Mouse (Mus musculus): ENCODE results near the gene Arcn1.
"Not testable (repeated sequence)": the region's sequence is repeated elsewhere in the genome, so short reads cannot be mapped to it uniquely, and the experiment has no call there.

Arcn1 gene

GRCm38 (mm10) chr9:44767101-44768028, at the start of gene Arcn1, which contains the start of gene Ift46:
Gene Arcn1 (minus strand): TSS chr9:44767845.
Gene Ift46 (plus strand): TSS chr9:44767908.
- peak; percentile 79 for DNase-seq

DNA sequence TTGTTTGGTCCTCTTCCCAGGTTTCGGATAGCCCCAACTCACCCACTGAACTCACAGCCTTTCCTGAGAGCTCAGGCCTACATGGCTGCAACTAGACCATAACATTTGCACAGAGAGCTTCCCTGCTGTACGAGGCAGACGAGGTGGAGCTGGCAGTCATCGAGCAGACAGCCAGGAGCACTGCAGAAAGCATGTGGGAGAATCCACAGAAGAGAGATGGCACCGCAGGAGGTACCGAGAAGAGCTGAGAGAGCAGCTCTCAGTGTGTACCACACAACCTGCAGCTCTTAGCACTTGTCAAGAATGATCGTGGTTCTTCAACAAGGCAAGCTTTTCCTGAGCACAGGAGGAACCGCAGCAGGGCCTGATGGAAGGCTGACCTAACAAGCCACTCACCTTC, 46.5 kb upstream of the Arcn1 start:
- DNase-seq = no peak

DNA sequence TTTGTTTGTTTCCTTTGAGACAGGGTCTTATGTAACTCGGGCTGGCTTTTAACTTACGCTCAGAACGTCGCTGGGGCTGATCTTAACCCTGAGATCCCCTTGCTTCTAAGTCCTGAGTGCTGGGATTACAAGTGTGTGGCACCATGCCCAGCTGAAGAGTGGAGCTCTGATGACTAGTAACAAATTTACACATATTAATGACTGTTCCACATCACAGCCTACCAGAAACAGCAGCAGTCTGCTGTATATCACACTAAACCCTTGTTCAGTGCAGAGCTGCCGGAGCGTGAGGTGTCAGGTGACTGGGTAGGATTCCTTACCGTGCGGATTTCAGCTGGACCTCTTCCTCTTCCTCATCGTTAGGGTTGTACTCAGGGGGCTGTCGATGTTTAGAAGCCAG, 42.7 kb upstream of the Arcn1 start:
- peak; percentile 49 for DNase-seq

DNA sequence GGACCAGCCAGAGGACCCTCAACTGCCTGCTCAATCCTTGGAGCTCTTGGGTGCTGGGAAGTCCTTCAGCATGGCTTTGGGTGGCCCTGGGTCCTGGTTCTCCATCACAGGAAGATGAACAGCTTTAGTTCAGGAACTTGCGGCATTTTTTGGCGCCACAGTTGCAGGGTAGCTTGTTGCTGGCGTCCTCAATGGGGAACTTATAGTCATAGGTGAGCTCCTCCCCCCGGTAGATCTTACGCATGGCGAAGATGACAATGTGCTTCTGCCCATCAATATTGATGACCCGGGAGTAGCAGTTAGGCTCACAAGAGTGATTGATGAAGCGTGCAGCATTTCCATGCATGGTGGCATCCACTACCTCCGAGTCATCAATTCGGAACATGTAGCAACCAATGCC, 40.1 kb upstream of the Arcn1 start:
- no peak for DNase-seq

- no peak for DNase-seq
Observed at GRCm38 (mm10) chr9:44807141-44807540, 39.5 kb upstream of the Arcn1 start.

DNA sequence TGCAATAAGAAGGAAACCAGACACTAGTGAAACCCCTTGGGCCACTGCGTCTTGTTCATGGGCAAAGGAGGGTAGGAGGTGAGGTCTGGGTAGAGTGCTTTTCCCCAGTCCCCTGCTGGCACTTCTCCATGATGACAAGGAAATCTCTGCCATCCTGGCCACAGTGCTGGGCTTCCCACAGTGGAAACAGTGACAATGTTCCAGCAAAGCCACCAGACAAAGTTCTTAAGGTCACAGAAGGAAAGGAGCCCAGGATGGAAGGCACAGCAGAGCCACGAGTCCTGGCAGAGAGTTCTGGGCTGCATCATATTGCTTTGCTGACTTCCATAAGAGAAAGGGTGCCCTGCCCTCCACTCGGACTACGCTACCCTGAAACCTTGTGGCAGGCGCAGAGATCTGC, 37.9 kb upstream of the Arcn1 start:
- no peak for DNase-seq

- DNase-seq = peak; percentile 69
Observed at GRCm38 (mm10) chr9:44804678-44805077, 37.0 kb upstream of the Arcn1 start.

DNA sequence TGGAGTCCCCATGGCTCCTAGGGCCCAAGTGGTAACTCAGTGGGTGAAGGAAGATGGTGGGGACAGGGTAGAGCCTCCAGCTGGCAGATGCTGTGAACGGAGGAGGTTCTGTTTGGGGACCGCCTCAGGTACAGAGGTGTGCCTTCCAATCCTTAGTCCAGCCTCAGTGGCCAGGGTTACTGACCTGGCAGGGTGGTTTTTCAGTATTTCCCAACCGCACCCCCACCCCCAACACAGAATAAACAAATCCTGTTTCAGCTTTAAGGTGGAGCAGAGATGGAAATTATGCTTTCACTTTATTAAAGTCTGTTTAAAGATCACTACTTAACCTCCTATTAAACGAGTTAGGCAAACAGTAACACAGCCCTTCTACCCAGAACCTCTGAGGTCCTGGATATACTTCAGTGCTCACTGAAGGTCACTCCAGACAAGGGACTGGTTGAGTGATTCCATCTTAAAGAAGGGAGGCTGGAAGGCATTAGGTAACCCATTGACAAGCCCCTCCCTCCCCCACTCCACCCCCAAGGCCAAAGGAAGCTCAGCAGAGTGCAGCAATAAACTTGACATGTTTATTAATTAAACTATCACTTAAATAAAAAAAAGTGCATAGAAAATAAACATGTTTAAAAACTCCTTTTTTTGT, 35.3 kb upstream of the Arcn1 start, which contains the start of gene Ttc36:
Ttc36 (minus strand) TSS at position 265 of the 643 bp plus-strand sequence.
- peak; percentile 88 for DNase-seq

DNA sequence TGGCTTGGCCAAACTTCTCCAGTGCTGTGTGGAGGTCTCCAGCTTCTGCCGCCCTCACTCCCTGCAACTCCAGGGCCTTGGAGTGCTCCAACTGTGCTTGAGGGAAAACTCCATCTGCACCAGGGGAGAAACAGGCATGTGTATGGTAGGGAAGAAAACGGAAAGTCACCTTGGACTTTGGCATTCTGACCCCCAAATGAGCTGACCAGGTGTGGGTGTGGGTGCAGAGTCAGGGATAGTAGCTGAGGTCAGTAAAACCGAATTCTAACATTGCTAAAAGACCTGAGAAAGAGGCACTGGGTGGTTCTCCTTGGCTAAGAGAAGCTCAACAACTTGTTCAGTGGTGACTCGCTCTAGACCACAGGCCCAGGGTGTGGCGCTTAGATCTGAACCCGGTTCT, 34.0 kb upstream of the Arcn1 start:
- DNase-seq = peak; percentile 51

DNA sequence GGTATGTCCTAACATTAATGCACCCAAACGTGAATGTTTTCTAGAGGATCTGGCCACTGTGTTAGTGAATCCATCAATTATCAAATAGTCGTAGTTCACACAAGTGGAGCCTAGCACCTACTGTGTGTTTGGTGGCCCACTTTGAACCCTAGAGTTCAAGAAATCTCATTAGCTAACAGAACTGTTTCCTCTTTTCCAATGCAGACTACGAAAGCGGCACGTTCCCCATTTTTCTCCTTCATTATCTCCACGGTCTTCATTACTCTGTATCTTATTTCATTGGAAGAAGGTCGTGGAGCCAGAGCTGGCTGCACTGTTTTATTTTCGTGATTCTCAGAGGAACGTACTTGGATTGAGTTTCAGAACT, 32.3 kb upstream of the Arcn1 start:
- no peak for DNase-seq

GRCm38 (mm10) chr9:44799102-44799957, 31.7 kb upstream of the Arcn1 start, which contains the start of gene Tmem25:
Gene Tmem25 (minus strand): TSS chr9:44799307.
- DNase-seq = peak; percentile 94

DNA sequence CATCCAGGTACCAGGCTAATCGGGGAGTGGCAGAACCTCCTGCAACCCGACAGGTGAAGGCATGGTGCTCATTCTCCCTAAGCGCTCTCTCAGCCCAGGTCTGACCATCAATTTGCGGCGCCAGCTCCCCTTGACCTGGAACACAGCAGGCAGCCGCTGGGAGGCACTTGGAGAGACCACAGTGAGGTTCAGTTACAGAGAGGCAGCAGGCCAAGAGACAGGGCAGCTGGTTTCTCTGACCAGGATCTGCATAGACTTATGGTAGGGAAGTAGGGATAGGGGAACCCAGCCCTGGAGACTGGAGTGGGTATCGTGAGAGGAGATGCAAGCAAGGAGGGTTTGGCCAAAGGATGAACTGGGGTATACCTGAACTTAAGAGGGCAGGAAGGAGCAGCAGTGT, 30.7 kb upstream of the Arcn1 start:
- DNase-seq = no peak

- DNase-seq = no peak
Observed at GRCm38 (mm10) chr9:44792842-44793241, 25.2 kb upstream of the Arcn1 start.

- DNase-seq = peak; percentile 94
Observed at GRCm38 (mm10) chr9:44772750-44773651, 5.4 kb upstream of the Arcn1 start.

DNA sequence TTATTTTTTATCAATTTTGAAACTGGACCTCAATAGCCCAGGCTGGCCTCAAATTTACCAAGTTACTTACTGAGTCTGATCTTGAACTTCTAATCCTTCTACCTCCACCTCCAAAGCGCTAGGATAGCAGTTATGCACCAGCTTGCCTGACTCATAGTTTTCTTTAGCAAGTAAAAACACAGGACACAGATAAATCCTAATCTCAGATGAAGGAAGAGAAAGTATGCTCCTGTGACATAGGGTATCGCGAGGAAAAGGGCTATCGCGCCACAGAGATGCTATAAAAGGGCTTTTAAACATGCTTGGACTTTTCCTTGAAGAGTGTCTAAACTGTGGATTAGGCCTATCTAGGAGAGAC, 4.7 kb upstream of the Arcn1 start:
- no peak for DNase-seq

- no peak for DNase-seq
Observed at GRCm38 (mm10) chr9:44771376-44771775, 3.7 kb upstream of the Arcn1 start.

- DNase-seq = not testable (repeated sequence)
Observed at GRCm38 (mm10) chr9:44768029-44768394, 367 bp upstream of the Arcn1 start.

GRCm38 (mm10) chr9:44760873-44761272, 6.8 kb downstream of the Arcn1 start:
- DNase-seq = no peak

DNA sequence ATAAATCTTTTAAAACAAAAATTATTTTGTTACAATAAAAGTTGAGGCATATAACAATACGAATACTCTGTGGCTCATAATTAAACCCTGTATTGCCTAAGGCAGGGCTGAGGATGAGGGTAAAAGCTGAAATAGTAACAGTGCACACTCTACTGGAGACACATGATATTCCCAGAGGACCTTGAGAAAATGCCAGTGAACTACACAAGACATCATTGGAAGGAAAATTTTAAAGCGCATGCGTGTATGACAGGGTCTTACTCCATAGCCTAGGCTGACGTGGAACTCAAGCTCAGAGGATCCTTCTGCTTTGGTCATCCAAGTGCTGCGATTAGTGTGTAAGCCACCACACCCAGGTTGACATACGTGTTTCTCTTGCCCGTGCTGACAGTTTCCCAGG, 19.2 kb downstream of the Arcn1 start:
- DNase-seq = no peak

DNA sequence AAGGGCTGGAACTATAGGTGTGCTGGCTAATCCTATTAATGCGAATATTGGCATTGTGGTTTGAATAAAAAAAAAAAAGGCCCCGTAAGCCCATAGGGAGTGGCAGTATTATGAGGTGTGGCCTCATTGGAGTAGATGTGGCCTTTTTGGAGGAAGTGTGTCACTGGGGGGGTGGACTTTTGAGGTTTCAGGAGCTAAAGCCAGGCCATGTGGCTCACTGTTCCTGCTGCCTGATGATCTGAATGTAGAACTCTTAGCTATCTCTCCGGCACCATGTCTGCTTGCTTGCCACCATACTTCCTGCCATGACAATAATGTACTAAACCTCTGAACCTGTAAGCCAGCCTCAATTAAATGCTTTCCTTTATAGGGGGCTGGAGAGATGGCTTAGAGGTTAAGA, 20.3 kb downstream of the Arcn1 start:
- no peak for DNase-seq

DNA sequence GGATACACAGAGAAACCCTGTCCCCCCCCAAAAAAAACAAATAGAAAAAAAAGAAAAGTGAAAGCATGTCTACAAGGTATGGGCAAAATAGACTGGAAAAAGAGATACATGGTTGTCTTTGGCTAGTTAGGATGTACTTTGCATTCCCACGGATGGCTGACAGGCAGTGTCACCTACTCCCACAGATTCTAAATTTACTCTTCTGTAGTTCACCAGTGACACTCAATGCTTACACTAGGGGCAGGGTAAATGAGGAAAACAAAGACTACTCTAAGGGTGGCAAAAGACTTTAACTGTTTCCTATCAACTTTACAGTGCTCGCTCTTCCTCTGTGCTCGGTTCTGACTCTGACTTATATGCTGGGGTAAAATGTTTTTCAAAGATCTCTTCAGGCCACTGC, 21.0 kb downstream of the Arcn1 start:
- no peak for DNase-seq

GRCm38 (mm10) chr9:44745371-44745770, 22.3 kb downstream of the Arcn1 start:
- DNase-seq = no peak

All from kidney, adult 11 months (tissue).